Mouse (Mus musculus): ENCODE results near the gene Dnajb3.

Gene Dnajb3

GRCm38 (mm10) chr1:88235046-88235893 lies 29.7 kb upstream of the Dnajb3 start:
- ChIA-PET POLR2A (interaction anchor here in 2 of 4 experiments (0.7 to 3.0 kb wide), 5 partner anchors 9 to 97 kb away, joined by 3 to 15 read pairs (median 3); no protein-coding TSS in a partner anchor), CTCF (interaction anchor here in 2 of 4 experiments (0.6 to 0.8 kb wide), 2 partner anchors 66 to 667 kb away, joined by 3 to 4 read pairs; no protein-coding TSS in a partner anchor)

DNA sequence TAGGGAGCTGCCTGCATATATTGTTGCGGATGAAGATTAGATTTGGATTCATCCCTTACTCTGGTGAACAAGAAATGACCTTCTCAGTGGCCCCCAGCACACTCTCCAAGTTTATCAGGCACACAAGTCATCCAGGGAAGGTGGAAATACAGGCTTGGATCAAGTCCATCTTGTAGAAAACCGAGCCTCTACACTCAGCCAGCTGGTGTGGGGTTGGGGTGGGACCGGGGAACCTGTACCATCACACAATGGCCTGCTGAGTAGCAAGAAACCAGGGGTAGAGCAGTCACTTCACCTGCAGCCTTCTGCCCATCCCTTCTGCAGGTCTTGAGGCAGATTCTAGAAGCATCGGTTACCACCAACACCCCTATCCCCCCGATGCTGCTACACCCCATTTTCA lies 29.1 kb upstream of the Dnajb3 start:
- CTCF ChIA-PET: interaction anchor here in 2 of 4 experiments (0.6 to 0.8 kb wide), 2 partner anchors 67 to 666 kb away, joined by 3 to 4 read pairs; no protein-coding TSS in a partner anchor
- POLR2A ChIA-PET: interaction anchor here in 1 of 4 experiments (1.2 to 3.0 kb wide), 2 partner anchors 11 to 15 kb away, joined by 4 to 15 read pairs; no protein-coding TSS in a partner anchor

DNA sequence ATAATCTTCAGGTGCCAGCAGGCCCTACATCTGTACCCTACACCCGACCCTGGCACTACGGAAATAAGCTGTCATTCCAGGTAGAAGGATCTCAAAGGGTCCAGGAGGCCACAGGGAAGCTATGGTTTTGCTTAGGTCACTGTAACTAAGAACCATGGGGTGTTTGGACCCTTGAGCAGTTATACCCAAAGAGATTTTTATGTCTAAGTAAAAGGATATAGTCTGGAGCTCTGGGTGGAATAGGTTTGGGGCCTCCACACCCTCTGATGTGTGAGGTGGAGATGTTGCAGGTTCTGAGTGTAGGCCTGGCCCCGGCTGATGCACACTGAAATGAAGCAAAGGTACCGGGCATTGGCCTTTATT lies 28.6 kb upstream of the Dnajb3 start:
- CTCF ChIA-PET: interaction anchor here in 1 of 4 experiments (0.6 kb wide), 1 partner anchor 666 kb away, joined by 3 read pairs; no protein-coding TSS in a partner anchor
- POLR2A ChIA-PET: interaction anchor here in 2 of 4 experiments (0.5 to 3.0 kb wide), 5 partner anchors 10 to 15 kb away, joined by 3 to 15 read pairs (median 3); no protein-coding TSS in a partner anchor

GRCm38 (mm10) chr1:88233421-88234247 lies 28.1 kb upstream of the Dnajb3 start:
- ChIA-PET POLR2A (interaction anchor here in 3 of 4 experiments (0.5 to 3.0 kb wide), 8 partner anchors 9 to 32 kb away, joined by 3 to 15 read pairs (median 3); no protein-coding TSS in a partner anchor), CTCF (no interaction called here)

DNA sequence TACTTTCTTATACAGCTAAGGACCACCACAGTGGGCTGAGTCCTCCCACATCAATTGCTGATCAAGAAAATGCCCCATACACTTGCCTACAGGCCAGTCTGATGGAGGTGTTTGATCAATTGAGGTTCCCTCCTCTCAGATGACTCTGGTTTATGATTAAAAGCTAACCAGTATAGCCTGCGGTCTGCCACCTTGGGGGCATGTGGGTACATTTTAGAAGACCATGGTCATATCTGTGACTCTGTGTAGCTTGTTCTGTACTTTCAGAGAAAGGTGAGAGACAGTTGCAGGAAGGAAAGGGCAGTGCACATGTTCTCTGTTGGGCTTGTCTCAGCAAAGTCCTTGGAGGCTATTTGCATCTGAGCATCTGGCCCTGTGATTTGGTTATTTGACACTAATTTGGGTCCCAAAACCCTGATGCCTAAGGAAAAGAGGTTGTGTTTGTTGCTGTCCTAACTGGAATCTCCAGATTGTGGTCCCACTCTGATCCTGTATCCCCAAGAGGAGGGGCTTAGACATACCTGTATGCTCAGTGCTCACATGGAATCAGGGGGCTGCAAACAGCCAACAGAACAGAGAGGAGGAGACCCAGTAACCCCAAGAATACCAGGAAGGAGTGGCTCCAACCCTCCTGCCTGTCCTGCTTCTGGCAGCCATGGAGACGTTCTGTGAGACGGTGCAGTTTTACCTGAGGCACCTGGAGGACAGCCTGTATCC lies 27.2 kb upstream of the Dnajb3 start:
- POLR2A ChIA-PET: interaction anchor here in 2 of 4 experiments (0.6 to 3.0 kb wide), 7 partner anchors 10 to 880 kb away, joined by 3 to 15 read pairs (median 4); no protein-coding TSS in a partner anchor
- CTCF ChIA-PET: interaction anchor here in 1 of 4 experiments (0.7 kb wide), 1 partner anchor 10 kb away, joined by 3 read pairs; no protein-coding TSS in a partner anchor

GRCm38 (mm10) chr1:88231803-88232499 lies 26.4 kb upstream of the Dnajb3 start:
- CTCF ChIA-PET: interaction anchor here in 1 of 4 experiments (0.7 kb wide), 1 partner anchor 9 kb away, joined by 3 read pairs; no protein-coding TSS in a partner anchor
- POLR2A ChIA-PET: interaction anchor here in 1 of 4 experiments (0.7 to 3.0 kb wide), 5 partner anchors 9 to 879 kb away, joined by 3 to 15 read pairs (median 5); no protein-coding TSS in a partner anchor

- ChIA-PET POLR2A (interaction anchor here in 1 of 4 experiments (1.0 to 1.2 kb wide), 2 partner anchors 9 to 11 kb away, joined by 4 to 5 read pairs; no protein-coding TSS in a partner anchor), CTCF (interaction anchor here in 2 of 4 experiments (0.6 to 0.8 kb wide), 2 partner anchors 59 to 511 kb away, joined by 3 read pairs; no protein-coding TSS in a partner anchor)
Observed at GRCm38 (mm10) chr1:88230981-88231802, 25.6 kb upstream of the Dnajb3 start.

DNA sequence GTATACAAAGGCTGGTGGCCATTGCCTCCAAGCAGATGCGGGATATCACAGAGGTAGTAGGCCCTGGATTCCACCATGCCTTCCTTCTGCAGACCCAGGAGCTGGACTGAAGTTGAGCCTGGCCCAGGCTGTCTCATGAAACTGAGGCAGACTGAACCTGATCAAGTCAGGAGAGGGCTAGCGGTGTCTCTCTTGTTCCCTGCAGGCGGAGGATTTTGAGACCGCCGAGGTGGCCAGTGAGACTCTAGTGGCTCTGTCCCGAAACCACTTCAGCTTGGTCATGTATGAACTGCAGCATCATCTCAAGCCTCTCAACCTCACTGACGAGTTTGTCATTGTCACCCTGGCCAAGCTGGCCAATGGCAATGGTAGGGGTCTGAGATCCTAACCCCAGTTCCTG lies 24.8 kb upstream of the Dnajb3 start:
- CTCF ChIA-PET: interaction anchor here in 1 of 4 experiments (0.6 kb wide), 1 partner anchor 512 kb away, joined by 3 read pairs; no protein-coding TSS in a partner anchor

DNA sequence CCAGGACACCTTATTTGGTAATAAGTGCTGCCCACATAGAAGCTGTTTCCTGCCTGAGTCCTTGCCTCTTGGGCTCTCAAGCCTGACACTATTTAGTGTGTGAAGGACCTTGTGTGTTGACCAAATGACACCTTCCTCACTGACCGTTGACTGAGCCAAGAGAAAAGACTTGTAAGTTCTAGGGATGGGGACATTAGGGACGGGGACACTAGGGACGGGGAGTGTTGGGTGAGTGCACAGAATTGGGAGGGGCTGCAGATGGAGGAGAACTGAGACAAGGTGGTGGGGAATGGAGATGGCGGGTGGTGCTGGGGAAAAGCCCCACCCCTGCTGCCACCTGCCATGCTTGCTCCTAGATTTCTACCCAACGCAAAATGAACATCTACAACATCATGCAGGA lies 24.4 kb upstream of the Dnajb3 start:
- CTCF ChIA-PET: no interaction called here
- POLR2A ChIA-PET: no interaction called here

More for the DNA sequence above, 24.8 kb upstream of the Dnajb3 start:
- POLR2A ChIA-PET: interaction anchor here in 1 of 4 experiments (1.0 kb wide), 1 partner anchor 10 kb away, joined by 4 read pairs; no protein-coding TSS in a partner anchor

GRCm38 (mm10) chr1:88229566-88229965 lies 24.0 kb upstream of the Dnajb3 start:
- CTCF ChIA-PET: interaction anchor here in 1 of 4 experiments (0.6 kb wide), 1 partner anchor 10 kb away, joined by 3 read pairs; no protein-coding TSS in a partner anchor
- POLR2A ChIA-PET: no interaction called here

DNA sequence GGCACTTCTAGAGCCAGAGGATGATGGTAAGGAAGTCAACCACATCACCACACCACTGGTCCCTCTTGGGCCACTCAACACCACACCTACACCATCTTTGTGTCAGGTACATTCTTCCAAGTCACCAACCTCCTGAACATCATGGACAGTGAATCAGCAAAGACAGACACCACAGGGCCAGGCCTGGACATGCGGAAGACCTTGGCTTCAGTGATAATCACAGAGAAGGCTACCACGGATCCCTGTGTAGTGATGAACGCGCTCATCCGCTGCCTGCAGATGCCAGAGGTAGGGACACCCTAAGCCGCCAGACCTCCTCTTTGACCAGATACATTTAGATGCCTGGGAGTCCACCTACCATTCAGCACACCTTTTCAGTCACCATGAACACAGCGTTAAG lies 22.5 kb upstream of the Dnajb3 start:
- ChIA-PET POLR2A (no interaction called here), CTCF (no interaction called here)

- ChIA-PET POLR2A (no interaction called here), CTCF (no interaction called here)
Observed at GRCm38 (mm10) chr1:88227482-88227881, 21.9 kb upstream of the Dnajb3 start.

DNA sequence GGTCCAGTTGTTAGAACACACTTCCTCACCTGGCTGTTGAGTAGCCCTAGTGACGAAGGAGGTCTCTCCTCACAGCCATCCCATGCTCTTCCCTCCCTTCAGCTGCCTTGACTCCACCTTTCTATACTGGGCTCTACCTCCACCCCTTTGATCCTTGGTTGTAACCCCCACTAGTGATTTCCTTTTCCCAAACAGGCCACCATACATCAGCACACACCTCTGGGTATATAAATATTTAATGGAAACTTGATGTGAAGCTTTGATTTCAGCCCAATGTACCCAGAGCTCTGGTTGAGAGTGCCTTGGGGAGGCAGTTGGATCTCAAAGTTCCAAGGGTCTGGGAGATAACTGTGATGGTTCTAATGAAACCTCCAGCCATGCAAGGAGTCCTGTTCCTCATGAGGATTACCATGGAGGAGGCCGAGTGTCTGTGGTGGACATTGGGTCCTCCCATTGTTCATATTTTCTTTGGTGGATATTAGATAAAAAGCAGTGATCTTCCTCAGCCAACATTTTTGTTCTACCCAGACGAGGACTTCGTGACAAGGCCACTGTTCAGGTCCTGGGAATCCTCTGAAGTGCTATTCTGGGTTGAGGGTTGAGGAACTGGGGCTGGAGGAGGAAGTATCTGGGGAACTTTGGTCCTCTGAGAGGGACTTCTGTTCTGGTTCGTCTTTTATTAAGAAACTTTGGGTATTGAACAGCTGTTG lies 21.2 kb upstream of the Dnajb3 start, which contains the start of gene Mroh2a:
Gene Mroh2a, plus strand, starts transcription at position 317 of the 710 bp plus-strand sequence.
- POLR2A ChIA-PET: interaction anchor here in 1 of 4 experiments (0.5 to 1.0 kb wide), 2 partner anchors 9 to 25 kb away, joined by 3 to 4 read pairs; no protein-coding TSS in a partner anchor

GRCm38 (mm10) chr1:88225741-88226140 lies 20.2 kb upstream of the Dnajb3 start:
- POLR2A ChIA-PET: interaction anchor here in 2 of 4 experiments (0.5 to 1.3 kb wide), 4 partner anchors 10 to 188 kb away, joined by 3 read pairs; no protein-coding TSS in a partner anchor
- CTCF ChIA-PET: interaction anchor here in 1 of 4 experiments (0.6 kb wide), 1 partner anchor 64 kb away, joined by 3 read pairs; no protein-coding TSS in a partner anchor

More for the DNA sequence above, 21.2 kb upstream of the Dnajb3 start, which contains the start of gene Mroh2a:
- CTCF ChIA-PET: no interaction called here

DNA sequence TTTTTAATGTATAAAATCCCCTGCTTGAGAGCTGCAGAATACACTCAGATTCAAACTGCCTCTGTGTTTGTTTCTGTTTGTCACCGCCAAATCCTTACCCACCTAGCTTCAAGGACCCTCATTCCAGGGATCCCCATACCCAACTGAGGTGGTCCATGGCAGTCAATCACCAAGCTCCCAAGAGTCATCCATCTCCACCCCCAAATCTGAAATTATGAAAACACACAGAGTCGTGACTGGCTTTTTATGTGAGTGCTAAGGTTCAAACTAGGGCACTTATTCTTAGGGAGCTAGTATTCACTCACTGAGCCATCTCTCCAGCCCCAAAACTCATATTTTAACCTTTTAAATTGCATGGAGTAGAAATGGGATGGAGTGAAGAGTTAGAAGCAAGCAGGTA lies 19.7 kb upstream of the Dnajb3 start:
- POLR2A ChIA-PET: interaction anchor here in 2 of 4 experiments (1.1 to 1.3 kb wide), 2 partner anchors 20 to 21 kb away, joined by 3 read pairs; no protein-coding TSS in a partner anchor
- CTCF ChIA-PET: interaction anchor here in 1 of 4 experiments (0.6 kb wide), 1 partner anchor 65 kb away, joined by 3 read pairs; no protein-coding TSS in a partner anchor
